Mouse (Mus musculus) ES-E14 (cell line): ENCODE measurements around the gene Zfp64.

ENCODE experiments used
- CHD2 ChIP-seq: IDR thresholded peaks from 2 replicates; pipeline ENCODE4 v1.6.1; 2014; ENCODE audit warnings: mild to moderate bottlenecking, low read depth, low read length, inconsistent platforms
- HCFC1 ChIP-seq: IDR thresholded peaks from 2 replicates; pipeline ENCODE4 v1.6.1; 2012; ENCODE audit warnings: low read length, inconsistent platforms, borderline replicate concordance; ENCODE audit not compliant: insufficient read depth
- MAFK ChIP-seq: IDR thresholded peaks from 2 replicates; pipeline ENCODE4 v1.6.1; 2014; ENCODE audit warnings: mild to moderate bottlenecking, low read depth, low read length, inconsistent platforms; ENCODE audit not compliant: insufficient read depth
- ZC3H11A ChIP-seq: IDR thresholded peaks from 2 replicates; pipeline ENCODE4 v1.6.1; 2012; ENCODE audit warnings: low read depth, mild to moderate bottlenecking, inconsistent platforms, low read length, borderline replicate concordance
- ZNF384 ChIP-seq: IDR thresholded peaks from 2 replicates; pipeline ENCODE4 v1.6.1; 2012; ENCODE audit warnings: low read depth, low read length, inconsistent platforms

DNA sequence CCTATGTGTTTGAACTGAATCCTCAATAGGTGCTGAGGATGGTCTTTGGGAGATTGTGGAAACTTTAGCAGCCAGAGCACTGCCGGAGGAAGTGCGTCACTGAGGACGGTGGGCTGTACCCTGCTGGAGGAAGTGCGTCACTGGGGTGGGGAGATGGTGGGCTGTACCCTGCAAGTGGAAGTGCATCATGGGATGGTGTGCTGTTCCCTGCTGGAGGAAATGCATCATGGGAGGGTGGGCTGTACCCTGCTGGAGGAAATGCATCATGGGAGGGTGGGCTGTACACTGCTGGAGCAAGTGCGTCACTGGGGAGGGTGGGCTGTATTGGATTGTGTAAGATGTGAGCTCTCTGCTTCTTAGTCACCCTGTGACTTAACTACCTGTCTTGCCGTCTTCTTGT, 25.5 kb upstream of the Zfp64 start:
- TF ChIP-seq ZC3H11A (no peak), MAFK (no peak), CHD2 (no peak), ZNF384 (no peak), HCFC1 (no peak)
